Mouse (Mus musculus) liver, adult 2 months (tissue): ENCODE data around the gene Klrb1b.

Experiments
- CTCF ChIP-seq: fragments of 200-500 bp; IDR thresholded peaks from 2 replicates; pipeline ENCODE4 v1.5.1; 2011; ENCODE audit warnings: low read depth, low read length, control low read depth
- POLR2A ChIP-seq: fragments of 200-500 bp; IDR thresholded peaks from 2 replicates; pipeline ENCODE4 v1.6.1; 2011; ENCODE audit warnings: low read length, control low read depth; ENCODE audit not compliant: insufficient read depth; ENCODE audit errors: extremely low read depth

- TF ChIP-seq CTCF (no peak), POLR2A (no peak)
These were observed at the start of gene Klrb1b, which contains the start of gene Gm44511 for GRCm38 (mm10) chr6:128826132-128826531.
